8 mouse cellular contexts compared by ENCODE assay signal in the genomic region with DNA sequence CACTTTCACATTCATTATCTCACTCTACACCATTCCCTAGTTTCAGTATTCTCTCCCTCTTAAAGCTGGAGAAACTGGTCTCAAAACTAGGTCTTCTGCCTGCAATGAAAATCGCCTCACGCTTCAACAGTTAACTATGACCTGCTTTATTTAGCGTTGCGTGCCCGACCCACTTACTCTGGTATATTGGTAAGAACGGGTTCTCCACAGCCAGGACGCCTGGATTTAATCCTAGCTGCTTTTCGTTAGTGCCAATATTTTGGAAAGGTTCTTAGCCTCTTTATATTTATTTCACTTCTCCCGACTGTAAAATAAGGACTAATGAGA. TPM values are rescaled to one million over a fixed set of nuclear protein-coding genes. Genes with fewer than 3 reads are reported as not detected.
DNase-seq lines count a peak whose midpoint lies in the region; ATAC-seq lines count a peak whose summit lies in the region.

No protein-coding gene starts in this region.

- ATAC-seq in embryonic facial prominence, embryonic 13.5 days (ENCODE audit: insufficient number of reproducible peaks, insufficient read depth, low FRiP score, low TSS enrichment, low read depth), result peak; percentile 59
- no peak; the same call in 1 of the 2 replicates for ATAC-seq in intestine, embryonic 14.5 days (replicated peaks; ENCODE audit: low FRiP score, low TSS enrichment, low read depth)
- peak; percentile 49; the same call in 1 of the 2 replicates for ATAC-seq in neural tube, embryonic 11.5 days (ENCODE audit: insufficient read depth, low FRiP score, low TSS enrichment)

- peaks cover 16% of the 10 kb centered on the region for H3K4me1 ChIP-seq in embryonic facial prominence, embryonic 13.5 days
- H3K4me1 ChIP-seq in intestine, embryonic 14.5 days (replicated peaks; ENCODE audit: control insufficient read depth, insufficient read depth, low read length), result peaks cover 7% of the 10 kb centered on the region
- H3K4me1 ChIP-seq in neural tube, embryonic 11.5 days (ENCODE audit: control insufficient read depth, insufficient read depth, low read length), result peaks cover 5% of the 10 kb centered on the region

- peak overlapping the region; percentile 86 for H3K9ac ChIP-seq in embryonic facial prominence, embryonic 13.5 days
- H3K9ac ChIP-seq in intestine, embryonic 14.5 days (ENCODE audit: low read length), result peak overlapping the region; percentile 95
- H3K9ac ChIP-seq in neural tube, embryonic 11.5 days (ENCODE audit: low read length), result peak overlapping the region; percentile 97

- intact Hi-C loops in left cerebral cortex, postnatal 4 days (cut with DNase I), result no loop called here
- intact Hi-C loops in left cerebral cortex, postnatal 36 days (cut with DNase I), result no loop called here

- DNase-seq in left cerebral cortex, postnatal 4 days, result peak; percentile 9
- DNase-seq in left cerebral cortex, adult 8-10 months (ENCODE audit: low spot score in 2 of 2), result no peak
- no peak for DNase-seq in intestine, embryonic 14.5 days (ENCODE audit: low spot score)
- no peak for DNase-seq in neural tube, embryonic 11.5 days (ENCODE audit: low spot score)
- no peak for DNase-seq in adrenal gland, adult 8-10 months
- DNase-seq in thymus, postnatal 4 days, result no peak
- no peak for DNase-seq in left cerebral cortex, postnatal 36 days (ENCODE audit: low spot score in 2 of 2)

- H3K4me3 ChIP-seq in embryonic facial prominence, embryonic 13.5 days, result peak overlapping the region; percentile 68
- peak overlapping the region; percentile 95 for H3K4me3 ChIP-seq in intestine, embryonic 14.5 days (ENCODE audit: low read depth, low read length)
- H3K4me3 ChIP-seq in neural tube, embryonic 11.5 days (ENCODE audit: low read depth, low read length), result peak overlapping the region; percentile 97

- H3K36me3 ChIP-seq in embryonic facial prominence, embryonic 13.5 days, result no peaks in the 10 kb centered on the region
- H3K36me3 ChIP-seq in intestine, embryonic 14.5 days (ENCODE audit: control insufficient read depth, insufficient read depth, low read length), result no peaks in the 10 kb centered on the region
- no peaks in the 10 kb centered on the region for H3K36me3 ChIP-seq in neural tube, embryonic 11.5 days (ENCODE audit: control insufficient read depth, insufficient read depth, low read length)

- WGBS in embryonic facial prominence, embryonic 13.5 days, result 1% methylated on average over 9 of the region's 9 CpGs
- WGBS in intestine, embryonic 14.5 days, result 1% methylated on average over 9 of the region's 9 CpGs
- 2% methylated on average over 9 of the region's 9 CpGs for WGBS in neural tube, embryonic 11.5 days

- peak overlapping the region; percentile 77 for H3K4me2 ChIP-seq in embryonic facial prominence, embryonic 13.5 days
- peak overlapping the region; percentile 90 for H3K4me2 ChIP-seq in intestine, embryonic 14.5 days (ENCODE audit: low read length)
- H3K4me2 ChIP-seq in neural tube, embryonic 11.5 days (ENCODE audit: low read depth), result peak overlapping the region; percentile 77

- peak overlapping the region; percentile 93 for H3K27ac ChIP-seq in embryonic facial prominence, embryonic 13.5 days
- H3K27ac ChIP-seq in intestine, embryonic 14.5 days (ENCODE audit: low read depth), result peak overlapping the region; percentile 95
- H3K27ac ChIP-seq in neural tube, embryonic 11.5 days (ENCODE audit: low read depth, low read length), result no peak overlapping the region

- H3K27me3 ChIP-seq in embryonic facial prominence, embryonic 13.5 days, result no peaks in the 10 kb centered on the region
- H3K27me3 ChIP-seq in intestine, embryonic 14.5 days (replicated peaks; ENCODE audit: control insufficient read depth, insufficient read depth, low read length), result no peaks in the 10 kb centered on the region
- 0 out of 2 replicates have a peak, but pooled peaks cover 2% of the 10 kb centered on the region for H3K27me3 ChIP-seq in neural tube, embryonic 11.5 days (ENCODE audit: control insufficient read depth, insufficient read depth, low read length)

- no peaks in the 10 kb centered on the region for H3K9me3 ChIP-seq in embryonic facial prominence, embryonic 13.5 days
- no peaks in the 10 kb centered on the region for H3K9me3 ChIP-seq in intestine, embryonic 14.5 days (ENCODE audit: control insufficient read depth, low read length)
- no peaks in the 10 kb centered on the region for H3K9me3 ChIP-seq in neural tube, embryonic 11.5 days (ENCODE audit: control insufficient read depth, low read length)

RNA-seq across cellular contexts. Expression of a gene that starts 0.3 kb away (rescaled TPM):
- total RNA-seq in left cerebral cortex, postnatal 4 days (2021), result 10 to 100 TPM; 64.0 to 65.2 TPM
- total RNA-seq in left cerebral cortex, adult 8-10 months (2022), result 10 to 100 TPM; 55.8 to 61.7 (median 57.5) TPM
- polyA plus RNA-seq in embryonic facial prominence, embryonic 13.5 days (2015; fragmentation: Nextera tagmentation; extraction: Ambion mirVana), result 21.7 and 23.7 TPM in 2 replicates
- polyA plus RNA-seq in intestine, embryonic 14.5 days (2014; fragmentation: Nextera tagmentation; extraction: Ambion mirVana), result 28.9 and 32.5 TPM in 2 replicates
- polyA plus RNA-seq in neural tube, embryonic 11.5 days (2014; fragmentation: Nextera tagmentation; extraction: Ambion mirVana), result 39.4 and 41.7 TPM in 2 replicates
- 10 to 100 TPM; 31.3 to 35.5 (median 32.3) TPM for total RNA-seq in adrenal gland, adult 8-10 months (2022)
- total RNA-seq in left cerebral cortex, postnatal 36 days (2021), result 10 to 100 TPM; 49.5 to 52.4 TPM

RNA-seq across cellular contexts. Expression of a gene that starts 6.6 kb away (rescaled TPM):
- total RNA-seq in left cerebral cortex, postnatal 4 days (2021), result 10 to 100 TPM; 16.2 to 18.6 TPM
- 10 to 100 TPM; 14.8 to 17.9 (median 16.7) TPM for total RNA-seq in left cerebral cortex, adult 8-10 months (2022)
- 31.6 and 31.7 TPM in 2 replicates for polyA plus RNA-seq in embryonic facial prominence, embryonic 13.5 days (2015; fragmentation: Nextera tagmentation; extraction: Ambion mirVana)
- polyA plus RNA-seq in intestine, embryonic 14.5 days (2014; fragmentation: Nextera tagmentation; extraction: Ambion mirVana), result 27.8 TPM in 2 replicates
- 31.1 and 35.2 TPM in 2 replicates for polyA plus RNA-seq in neural tube, embryonic 11.5 days (2014; fragmentation: Nextera tagmentation; extraction: Ambion mirVana)
- total RNA-seq in adrenal gland, adult 8-10 months (2022), result 10 to 100 TPM; 13.4 to 17.3 (median 16.5) TPM
- 10 to 100 TPM; 13.2 to 13.3 TPM for total RNA-seq in left cerebral cortex, postnatal 36 days (2021)

RNA-seq across cellular contexts. Expression of a gene that starts 43.3 kb away (rescaled TPM):
- total RNA-seq in left cerebral cortex, postnatal 4 days (2021), result not detected
- under 1 TPM in 3 of 4 experiments, not detected in 1; 0.13 to 0.23 (median 0.18) TPM for total RNA-seq in left cerebral cortex, adult 8-10 months (2022)
- not detected in 2 replicates for polyA plus RNA-seq in embryonic facial prominence, embryonic 13.5 days (2015; fragmentation: Nextera tagmentation; extraction: Ambion mirVana)
- polyA plus RNA-seq in intestine, embryonic 14.5 days (2014; fragmentation: Nextera tagmentation; extraction: Ambion mirVana), result 0.08 and 0.12 TPM in 2 replicates
- not detected in 2 replicates for polyA plus RNA-seq in neural tube, embryonic 11.5 days (2014; fragmentation: Nextera tagmentation; extraction: Ambion mirVana)
- not detected for total RNA-seq in adrenal gland, adult 8-10 months (2022)
- under 1 TPM; 0.23 to 0.25 TPM for total RNA-seq in left cerebral cortex, postnatal 36 days (2021)
